Mouse (Mus musculus): ENCODE results near the gene Pcsk1n. TPM values are rescaled to one million over a fixed set of nuclear protein-coding genes. Genes with fewer than 3 reads are reported as not detected.

The Pcsk1n gene
- polyA plus RNA-seq, 1 experiment from 2014 or later: 284 TPM

DNA sequence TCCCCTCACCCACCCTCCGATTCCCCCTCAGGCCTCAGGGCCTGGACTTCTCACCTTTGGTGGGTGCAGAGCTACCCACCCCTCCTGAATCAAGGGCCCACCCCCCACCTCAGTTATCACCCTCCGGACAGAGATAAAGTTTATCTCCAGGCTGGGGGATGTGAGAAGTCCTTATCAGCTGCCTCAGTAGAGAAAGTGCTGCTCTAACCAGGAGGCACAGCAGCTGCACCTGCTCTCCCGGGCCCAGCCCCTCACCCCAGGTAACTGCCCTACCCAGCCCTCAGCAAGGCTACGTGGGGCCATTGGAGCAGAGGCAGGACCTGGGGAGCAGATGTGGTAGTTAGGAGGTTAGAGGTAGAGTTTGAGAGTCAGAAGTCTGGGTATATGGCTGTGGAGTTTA is 46.5 kb downstream of the Pcsk1n start:
- Histone ChIP-seq H3K27me3 (ENCODE audit: control insufficient read depth, insufficient read depth, low read length) (no peaks in the 10 kb centered on the region), H3K9me3 (ENCODE audit: control insufficient read depth, low read length) (no peaks in the 10 kb centered on the region), H3K27ac (no peak overlapping the region), H3K4me3 (replicated peaks; ENCODE audit: low read length) (no peak overlapping the region), H3K9ac (no peak overlapping the region), H3K4me2 (replicated peaks) (no peak overlapping the region), H3K4me1 (replicated peaks; ENCODE audit: control insufficient read depth, insufficient read depth, low read length) (no peaks in the 10 kb centered on the region), H3K36me3 (replicated peaks; ENCODE audit: control insufficient read depth, insufficient read depth) (no peaks in the 10 kb centered on the region)
- 79% methylated on average over 4 of the region's 4 CpGs for WGBS
- ATAC-seq (ENCODE audit: low FRiP score): no peak
- DNase-seq (ENCODE audit: low spot score): no peak

DNA sequence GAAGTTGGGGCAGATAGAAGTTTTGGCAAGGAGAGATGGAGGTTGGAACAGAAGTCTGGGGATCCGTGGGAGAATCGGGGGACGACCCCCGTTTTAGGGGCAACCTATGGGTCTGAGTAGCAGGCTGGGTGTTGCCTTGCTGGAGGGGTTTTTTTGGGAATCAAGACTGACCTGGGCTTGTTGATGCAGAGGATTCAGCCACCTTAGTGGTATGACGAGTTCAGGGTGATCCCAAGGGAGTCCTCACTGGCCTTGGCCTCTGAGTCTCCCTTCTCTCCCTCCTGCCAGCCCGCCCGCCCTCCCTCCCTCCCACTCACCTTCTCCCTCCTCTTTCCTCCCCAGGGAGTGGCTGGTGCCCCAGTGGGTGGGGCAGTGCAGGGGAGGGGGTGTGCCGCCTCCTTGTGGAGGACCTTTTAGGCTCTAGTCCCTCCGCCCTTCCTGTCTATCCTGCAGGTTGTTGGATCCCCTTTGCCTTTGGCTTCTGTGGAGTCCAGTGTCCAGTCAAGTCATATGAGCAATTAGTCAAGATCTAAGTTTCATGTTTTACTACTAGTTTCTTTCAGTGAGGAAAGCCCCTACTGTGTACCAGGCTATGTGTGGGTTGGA is 48.1 kb downstream of the Pcsk1n start:
- Histone ChIP-seq H3K27ac (no peak overlapping the region), H3K9ac (no peak overlapping the region), H3K4me1 (replicated peaks; ENCODE audit: control insufficient read depth, insufficient read depth, low read length) (no peaks in the 10 kb centered on the region), H3K4me2 (replicated peaks) (no peak overlapping the region), H3K36me3 (replicated peaks; ENCODE audit: control insufficient read depth, insufficient read depth) (no peaks in the 10 kb centered on the region), H3K4me3 (replicated peaks; ENCODE audit: low read length) (no peak overlapping the region), H3K9me3 (ENCODE audit: control insufficient read depth, low read length) (no peaks in the 10 kb centered on the region), H3K27me3 (ENCODE audit: control insufficient read depth, insufficient read depth, low read length) (no peaks in the 10 kb centered on the region)
- no peak for ATAC-seq (ENCODE audit: low FRiP score)
- WGBS: 84% methylated on average over 7 of the region's 9 CpGs
- DNase-seq (ENCODE audit: low spot score): no peak

DNA sequence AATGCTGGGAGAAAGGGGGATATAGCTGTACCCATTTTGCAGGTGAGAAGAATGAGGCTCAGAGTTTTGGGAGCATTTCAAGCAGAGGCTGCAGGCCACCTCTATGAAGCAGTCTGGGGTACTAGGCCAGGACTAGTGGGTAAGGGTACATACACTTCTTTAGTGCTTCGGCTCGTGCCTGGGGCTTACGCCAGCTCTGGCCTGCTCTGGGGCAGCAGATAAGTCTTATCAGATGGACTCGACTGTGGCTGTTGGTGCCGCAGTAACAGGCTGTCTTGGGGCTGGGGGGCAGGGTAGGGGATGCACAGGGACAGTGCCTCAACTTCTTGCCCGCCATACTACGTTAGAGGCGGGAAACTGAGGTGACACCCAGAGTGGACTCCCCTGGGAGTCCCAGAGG is 48.6 kb downstream of the Pcsk1n start:
- Histone ChIP-seq H3K9ac (no peak overlapping the region), H3K36me3 (replicated peaks; ENCODE audit: control insufficient read depth, insufficient read depth) (no peaks in the 10 kb centered on the region), H3K27ac (no peak overlapping the region), H3K4me3 (replicated peaks; ENCODE audit: low read length) (no peak overlapping the region), H3K27me3 (ENCODE audit: control insufficient read depth, insufficient read depth, low read length) (no peaks in the 10 kb centered on the region), H3K9me3 (ENCODE audit: control insufficient read depth, low read length) (no peaks in the 10 kb centered on the region), H3K4me1 (replicated peaks; ENCODE audit: control insufficient read depth, insufficient read depth, low read length) (no peaks in the 10 kb centered on the region), H3K4me2 (replicated peaks) (no peak overlapping the region)
- 90% methylated on average over 8 of the region's 8 CpGs for WGBS
- ATAC-seq (ENCODE audit: low FRiP score) (no peak), DNase-seq (ENCODE audit: low spot score) (no peak)

DNA sequence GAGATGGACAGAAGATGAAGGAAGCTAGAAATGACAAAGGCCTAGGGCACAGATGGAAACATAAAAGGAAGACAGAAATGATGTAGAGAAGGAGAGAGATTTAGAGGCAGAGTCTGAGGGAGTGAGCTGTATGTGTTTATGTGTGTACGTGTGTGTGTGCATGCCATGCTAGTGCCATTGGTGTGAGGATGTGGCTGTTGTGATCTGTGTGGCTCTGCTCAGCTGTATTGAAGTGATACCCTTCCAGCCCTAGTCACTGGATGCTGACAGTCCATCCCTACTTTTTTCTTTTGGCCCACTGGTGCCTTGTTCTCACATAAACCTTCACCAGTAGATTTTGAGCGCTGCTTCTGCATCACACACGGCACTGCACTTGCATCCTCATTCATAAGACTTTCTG is 49.3 kb downstream of the Pcsk1n start:
- Histone ChIP-seq H3K4me3 (replicated peaks; ENCODE audit: low read length) (no peak overlapping the region), H3K4me2 (replicated peaks) (no peak overlapping the region), H3K4me1 (replicated peaks; ENCODE audit: control insufficient read depth, insufficient read depth, low read length) (no peaks in the 10 kb centered on the region), H3K36me3 (replicated peaks; ENCODE audit: control insufficient read depth, insufficient read depth) (no peaks in the 10 kb centered on the region), H3K9me3 (ENCODE audit: control insufficient read depth, low read length) (no peaks in the 10 kb centered on the region), H3K27me3 (ENCODE audit: control insufficient read depth, insufficient read depth, low read length) (no peaks in the 10 kb centered on the region), H3K9ac (no peak overlapping the region), H3K27ac (no peak overlapping the region)
- DNase-seq (ENCODE audit: low spot score) (no peak), ATAC-seq (ENCODE audit: low FRiP score) (no peak)
- WGBS: 91% methylated on average over 3 of the region's 3 CpGs

DNA sequence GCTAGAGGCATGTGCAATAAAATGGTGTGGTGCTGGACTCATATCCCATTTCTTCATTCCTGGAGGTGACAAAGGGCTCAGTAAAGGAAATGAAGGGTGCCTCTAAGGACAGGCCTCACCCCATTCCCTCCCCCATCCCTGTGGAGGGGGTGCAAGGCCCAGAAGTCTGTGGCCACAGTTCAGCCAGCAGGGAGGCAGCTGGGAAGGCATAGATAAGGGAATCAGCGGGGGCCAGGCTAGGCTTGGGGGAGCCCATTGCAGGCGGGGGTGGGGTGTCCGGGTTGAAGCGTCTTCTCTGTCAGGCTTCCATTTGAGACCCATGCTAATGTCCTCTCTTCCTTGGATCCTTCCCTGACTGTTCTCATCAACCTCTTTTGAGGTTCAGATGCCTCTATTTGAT is 51.7 kb downstream of the Pcsk1n start:
- DNase-seq (ENCODE audit: low spot score) (no peak), ATAC-seq (ENCODE audit: low FRiP score) (no peak)
- Histone ChIP-seq H3K4me3 (replicated peaks; ENCODE audit: low read length) (no peak overlapping the region), H3K9me3 (ENCODE audit: control insufficient read depth, low read length) (no peaks in the 10 kb centered on the region), H3K9ac (no peak overlapping the region), H3K4me2 (replicated peaks) (no peak overlapping the region), H3K27ac (no peak overlapping the region), H3K4me1 (replicated peaks; ENCODE audit: control insufficient read depth, insufficient read depth, low read length) (no peaks in the 10 kb centered on the region), H3K36me3 (replicated peaks; ENCODE audit: control insufficient read depth, insufficient read depth) (no peaks in the 10 kb centered on the region), H3K27me3 (ENCODE audit: control insufficient read depth, insufficient read depth, low read length) (no peaks in the 10 kb centered on the region)
- WGBS: 67% methylated on average over 4 of the region's 4 CpGs

Other genes starting within 250 kb of the Pcsk1n start
- gene Plp2, start 248.4 kb upstream of the Pcsk1n start, polyA plus RNA-seq (2014; fragmentation: Nextera tagmentation; extraction: Ambion mirVana): 21.2 and 23.5 TPM in 2 replicates
- gene Magix, start 238.6 kb upstream of the Pcsk1n start, polyA plus RNA-seq (2014; fragmentation: Nextera tagmentation; extraction: Ambion mirVana): not detected in 2 replicates
- 46.1 and 52.1 TPM in 2 replicates for gene Gpkow, start 222.7 kb upstream of the Pcsk1n start, polyA plus RNA-seq (2014; fragmentation: Nextera tagmentation; extraction: Ambion mirVana)
- gene Wdr45, start 205.5 kb upstream of the Pcsk1n start, polyA plus RNA-seq (2014; fragmentation: Nextera tagmentation; extraction: Ambion mirVana): 20.6 and 21.9 TPM in 2 replicates
- 0.53 TPM in 1 of 2 replicates, not detected in the other for gene Gm45208, start 197.6 kb upstream of the Pcsk1n start, polyA plus RNA-seq (2014; fragmentation: Nextera tagmentation; extraction: Ambion mirVana)
- gene Praf2, start 191.4 kb upstream of the Pcsk1n start, polyA plus RNA-seq (2014; fragmentation: Nextera tagmentation; extraction: Ambion mirVana): 129 and 139 TPM in 2 replicates
- 61.4 and 65.0 TPM in 2 replicates for gene Ccdc120, start 168.9 kb upstream of the Pcsk1n start, polyA plus RNA-seq (2014; fragmentation: Nextera tagmentation; extraction: Ambion mirVana)
- 18.6 and 20.9 TPM in 2 replicates for gene Tfe3, start 157.3 kb upstream of the Pcsk1n start, polyA plus RNA-seq (2014; fragmentation: Nextera tagmentation; extraction: Ambion mirVana)
- 50.5 and 56.8 TPM in 2 replicates for gene Gripap1, start 130.1 kb upstream of the Pcsk1n start, polyA plus RNA-seq (2014; fragmentation: Nextera tagmentation; extraction: Ambion mirVana)
- gene Kcnd1, start 97.5 kb upstream of the Pcsk1n start, polyA plus RNA-seq (2014; fragmentation: Nextera tagmentation; extraction: Ambion mirVana): 4.1 and 5.0 TPM in 2 replicates
- gene Otud5, start 78.5 kb upstream of the Pcsk1n start, polyA plus RNA-seq (2014; fragmentation: Nextera tagmentation; extraction: Ambion mirVana): 29.3 and 30.8 TPM in 2 replicates
- 21.3 and 22.6 TPM in 2 replicates for gene Pim2, start 41.6 kb upstream of the Pcsk1n start, polyA plus RNA-seq (2014; fragmentation: Nextera tagmentation; extraction: Ambion mirVana)
- gene Slc35a2, start 35.8 kb upstream of the Pcsk1n start, polyA plus RNA-seq (2014; fragmentation: Nextera tagmentation; extraction: Ambion mirVana): 23.9 and 28.1 TPM in 2 replicates
- gene Pqbp1, start 20.6 kb upstream of the Pcsk1n start, polyA plus RNA-seq (2014; fragmentation: Nextera tagmentation; extraction: Ambion mirVana): 178 and 180 TPM in 2 replicates
- gene Timm17b, start 20.5 kb upstream of the Pcsk1n start, polyA plus RNA-seq (2014; fragmentation: Nextera tagmentation; extraction: Ambion mirVana): 158 and 166 TPM in 2 replicates
- gene Gm10491, start 12.0 kb upstream of the Pcsk1n start, polyA plus RNA-seq (2014; fragmentation: Nextera tagmentation; extraction: Ambion mirVana): not detected in 2 replicates
- gene Gm10490, start 10.3 kb upstream of the Pcsk1n start, polyA plus RNA-seq (2014; fragmentation: Nextera tagmentation; extraction: Ambion mirVana): not detected in 2 replicates
- gene Eras, start 8.8 kb downstream of the Pcsk1n start, polyA plus RNA-seq (2014; fragmentation: Nextera tagmentation; extraction: Ambion mirVana): not detected in 2 replicates
- 59.7 and 64.4 TPM in 2 replicates for gene Hdac6, start 28.1 kb downstream of the Pcsk1n start, polyA plus RNA-seq (2014; fragmentation: Nextera tagmentation; extraction: Ambion mirVana)
- gene Gata1, start 58.2 kb downstream of the Pcsk1n start, polyA plus RNA-seq (2014; fragmentation: Nextera tagmentation; extraction: Ambion mirVana): not detected in 2 replicates
- gene Glod5, start 98.7 kb downstream of the Pcsk1n start, polyA plus RNA-seq (2014; fragmentation: Nextera tagmentation; extraction: Ambion mirVana): 0.33 and 0.92 TPM in 2 replicates
- gene Suv39h1, start 154.9 kb downstream of the Pcsk1n start, polyA plus RNA-seq (2014; fragmentation: Nextera tagmentation; extraction: Ambion mirVana): 36.4 and 37.9 TPM in 2 replicates
- 0.13 and 0.32 TPM in 2 replicates for gene Was, start 170.7 kb downstream of the Pcsk1n start, polyA plus RNA-seq (2014; fragmentation: Nextera tagmentation; extraction: Ambion mirVana)
- gene Wdr13, start 213.1 kb downstream of the Pcsk1n start, polyA plus RNA-seq (2014; fragmentation: Nextera tagmentation; extraction: Ambion mirVana): 56.6 and 60.9 TPM in 2 replicates
- gene Rbm3, start 226.1 kb downstream of the Pcsk1n start, polyA plus RNA-seq (2014; fragmentation: Nextera tagmentation; extraction: Ambion mirVana): 304 and 340 TPM in 2 replicates